Mouse (Mus musculus) E14TG2a.4 (cell line): Measurements from ENCODE around the gene Fbxl17.

Experiments
- H3K27me3 ChIP-seq: 2 replicates; pipeline ENCODE4 v1.6.1; 2014; ENCODE audit warnings: low read length, control low read depth; ENCODE audit not compliant: insufficient read depth
- H3K36me3 ChIP-seq: 2 replicates; pipeline ENCODE4 v1.6.1; 2014; ENCODE audit warnings: low read length, control low read depth; ENCODE audit not compliant: insufficient read depth
- H3K4me1 ChIP-seq: replicated peaks from 2 replicates; pipeline ENCODE4 v1.6.1; 2014; ENCODE audit warnings: low read depth, low read length, control low read depth
- H3K4me3 ChIP-seq: replicated peaks from 2 replicates; pipeline ENCODE4 v1.5.1; 2014; ENCODE audit warnings: mild to moderate bottlenecking, low read length
- H3K9me3 ChIP-seq: 2 replicates; pipeline ENCODE4 v1.6.1; 2014; ENCODE audit warnings: low read length, control low read depth
- CTCF ChIP-seq: conservative IDR thresholded peaks from 2 replicates; pipeline ENCODE4 v1.5.1; 2014; ENCODE audit warnings: low read length
- NANOG ChIP-seq: IDR thresholded peaks from 2 replicates; pipeline ENCODE4 v1.6.1; 2014; ENCODE audit warnings: borderline replicate concordance, low read length, mixed read lengths
- POU5F1 ChIP-seq: IDR thresholded peaks from 2 replicates; pipeline ENCODE4 v1.6.1; 2014; ENCODE audit warnings: low read length, borderline replicate concordance

The Fbxl17 gene

DNA sequence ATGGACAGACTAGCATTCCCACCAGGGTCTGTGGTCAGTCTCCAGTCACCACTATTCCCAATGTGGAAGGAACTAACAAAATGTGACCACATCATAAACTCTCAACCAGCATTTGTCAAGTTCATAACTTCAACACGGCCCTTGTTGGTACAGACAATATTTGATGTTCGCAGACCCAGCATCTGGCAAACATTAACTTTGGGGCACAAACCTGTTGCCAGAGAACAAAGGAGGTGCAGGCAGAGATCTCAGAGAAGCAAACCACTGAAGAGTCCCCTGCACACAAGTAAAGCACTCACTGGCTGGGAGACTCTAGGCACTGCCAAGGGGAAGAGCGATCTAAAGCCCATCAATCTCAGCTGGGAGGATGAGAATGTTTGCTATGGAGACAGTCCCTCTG, 204.9 kb downstream of the Fbxl17 start:
- Histone ChIP-seq H3K36me3 (no peaks in the 10 kb centered on the region), H3K9me3 (no peaks in the 10 kb centered on the region), H3K4me3 (no peak overlapping the region), H3K27me3 (no peaks in the 10 kb centered on the region), H3K4me1 (no peaks in the 10 kb centered on the region)
- TF ChIP-seq CTCF = no peak
- TF ChIP-seq POU5F1 = no peak
- no peak for TF ChIP-seq NANOG

DNA sequence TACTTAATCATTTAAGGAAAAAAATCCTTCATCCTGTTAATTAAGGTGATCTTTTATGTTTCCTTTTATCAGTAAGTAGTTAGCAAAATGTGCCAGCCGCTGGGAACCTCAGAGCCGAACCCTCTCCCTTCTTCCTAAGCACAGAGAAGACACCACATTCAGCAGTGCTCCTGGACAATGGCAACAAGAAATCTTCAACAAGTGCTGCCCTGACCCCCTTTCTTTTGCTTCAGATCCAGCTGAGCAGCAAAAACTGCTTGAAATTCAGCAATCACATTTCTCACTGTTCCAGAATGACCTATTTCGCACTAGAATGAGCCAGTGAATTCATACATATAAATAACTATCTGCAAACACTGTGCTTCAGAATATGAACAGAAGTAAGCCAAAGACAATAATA, 205.8 kb downstream of the Fbxl17 start:
- no peaks in the 10 kb centered on the region for H3K9me3 ChIP-seq
- H3K27me3 ChIP-seq = no peaks in the 10 kb centered on the region
- no peaks in the 10 kb centered on the region for H3K4me1 ChIP-seq
- no peak overlapping the region for H3K4me3 ChIP-seq
- TF ChIP-seq CTCF (no peak), POU5F1 (no peak), NANOG (no peak)
- no peaks in the 10 kb centered on the region for H3K36me3 ChIP-seq

DNA sequence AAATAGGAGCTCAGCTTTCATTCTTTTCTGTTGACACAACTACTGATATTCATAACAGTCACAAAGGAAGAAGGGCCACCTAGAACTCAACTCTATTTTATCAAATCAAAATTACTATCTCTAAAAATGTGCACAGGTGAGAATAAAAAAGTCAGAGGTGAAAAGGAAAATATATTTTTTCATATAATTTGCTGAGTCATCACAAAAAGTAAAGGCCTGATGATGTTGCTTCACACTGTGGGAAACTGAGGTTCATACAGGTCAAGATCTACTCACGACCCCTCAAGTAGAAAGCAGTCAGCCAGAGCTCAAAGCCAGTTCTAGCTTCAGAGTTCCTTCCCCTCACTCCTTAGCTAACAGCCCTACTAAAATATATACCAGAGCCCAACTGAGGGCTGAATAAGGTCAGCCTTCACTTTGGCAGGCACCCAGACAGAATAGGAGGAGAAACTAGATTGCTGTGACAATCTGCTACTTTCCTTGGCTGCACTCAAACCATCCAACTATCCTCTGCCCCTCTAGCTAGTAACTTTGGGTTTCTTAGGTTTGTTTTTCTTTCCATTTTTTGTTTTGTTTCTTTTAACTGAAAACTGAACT, 210.4 kb downstream of the Fbxl17 start:
- Histone ChIP-seq H3K27me3 (no peaks in the 10 kb centered on the region), H3K4me1 (no peaks in the 10 kb centered on the region), H3K36me3 (no peaks in the 10 kb centered on the region), H3K9me3 (no peaks in the 10 kb centered on the region), H3K4me3 (no peak overlapping the region)
- TF ChIP-seq NANOG = no peak
- no peak for TF ChIP-seq POU5F1
- TF ChIP-seq CTCF = no peak

DNA sequence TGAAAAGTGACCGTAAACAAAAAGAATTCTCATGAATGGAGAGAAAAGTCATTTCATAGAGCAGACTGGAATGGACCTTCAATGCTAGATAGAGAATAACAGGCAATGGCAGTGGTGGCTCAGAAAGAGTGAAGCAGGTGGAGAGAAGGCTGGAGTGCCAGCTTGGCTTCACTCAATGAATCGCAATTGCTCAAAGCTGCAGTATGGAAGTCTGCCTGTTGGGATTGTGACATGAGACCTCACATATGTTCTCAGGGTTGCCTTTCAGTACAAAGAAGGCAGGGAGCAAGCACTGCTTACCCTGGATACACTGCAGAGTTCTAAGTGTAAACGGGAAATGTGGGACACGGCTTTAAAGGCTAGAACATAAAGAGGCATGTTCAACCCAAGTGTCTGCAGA, 211.0 kb downstream of the Fbxl17 start:
- H3K4me3 ChIP-seq = no peak overlapping the region
- H3K36me3 ChIP-seq = no peaks in the 10 kb centered on the region
- TF ChIP-seq NANOG (no peak), CTCF (no peak), POU5F1 (no peak)
- no peaks in the 10 kb centered on the region for H3K4me1 ChIP-seq
- no peaks in the 10 kb centered on the region for H3K27me3 ChIP-seq
- H3K9me3 ChIP-seq = no peaks in the 10 kb centered on the region

DNA sequence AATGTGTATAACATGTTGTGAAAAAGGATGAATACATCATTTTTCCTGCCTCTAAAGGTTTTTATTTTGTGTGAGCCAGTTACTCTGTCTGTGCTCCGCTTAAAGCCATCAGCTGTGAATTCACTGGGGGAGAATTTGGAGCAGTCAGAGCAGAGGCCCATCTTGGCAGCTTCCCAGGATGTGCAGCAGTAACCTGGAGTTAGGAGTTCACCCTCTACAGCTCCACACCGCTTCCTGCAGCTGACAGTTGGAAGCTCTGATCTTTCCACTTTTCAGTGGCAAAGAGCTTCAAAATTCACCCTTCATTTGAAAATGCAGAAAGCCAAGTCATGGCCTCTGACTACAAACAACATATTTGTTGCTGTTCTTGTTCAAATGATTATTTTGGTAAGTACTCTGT, 212.4 kb downstream of the Fbxl17 start:
- TF ChIP-seq CTCF (no peak), NANOG (no peak), POU5F1 (no peak)

DNA sequence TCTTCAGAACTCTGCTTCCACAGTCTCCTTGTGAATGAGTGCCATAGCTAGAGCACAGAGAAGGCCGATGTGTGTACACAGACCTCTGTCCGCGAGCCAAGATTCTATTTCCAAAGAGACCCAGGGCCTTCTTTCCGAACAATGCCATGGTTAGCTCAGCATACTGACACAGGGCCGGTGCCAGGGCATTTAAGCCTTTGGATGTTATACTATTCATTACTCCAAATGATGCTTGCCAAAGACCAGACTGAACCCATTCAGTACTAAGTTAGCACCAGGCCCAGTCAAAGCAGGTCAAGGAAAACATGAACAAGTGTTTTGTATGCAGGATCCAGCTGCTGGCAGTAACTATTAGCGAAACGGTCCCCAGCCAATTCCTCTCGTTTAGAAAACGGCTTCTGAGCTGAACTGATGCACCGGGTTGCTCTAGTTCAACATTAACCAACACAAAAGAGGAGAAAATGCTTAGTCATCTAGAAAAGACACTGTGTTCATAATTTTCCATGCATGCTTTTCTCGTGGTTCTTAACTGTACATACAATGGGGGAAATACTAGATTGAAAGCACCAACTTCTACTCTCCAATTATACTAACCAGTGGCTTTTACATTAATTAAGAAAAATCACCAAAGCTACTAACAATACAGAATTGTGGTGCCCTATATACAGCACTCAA, 214.4 kb downstream of the Fbxl17 start:
- H3K4me3 ChIP-seq = no peak overlapping the region
- H3K4me1 ChIP-seq = peaks cover 3% of the 10 kb centered on the region; the same call in 1 of the 2 replicates
- H3K36me3 ChIP-seq = no peaks in the 10 kb centered on the region
- no peaks in the 10 kb centered on the region for H3K9me3 ChIP-seq
- TF ChIP-seq NANOG = no peak
- TF ChIP-seq CTCF = no peak
- TF ChIP-seq POU5F1 = no peak
- H3K27me3 ChIP-seq = no peaks in the 10 kb centered on the region

More for the DNA sequence above, 212.4 kb downstream of the Fbxl17 start:
- H3K4me1 ChIP-seq = no peaks in the 10 kb centered on the region
- no peaks in the 10 kb centered on the region for H3K27me3 ChIP-seq
- H3K4me3 ChIP-seq = no peak overlapping the region
- no peaks in the 10 kb centered on the region for H3K36me3 ChIP-seq
- H3K9me3 ChIP-seq = no peaks in the 10 kb centered on the region

DNA sequence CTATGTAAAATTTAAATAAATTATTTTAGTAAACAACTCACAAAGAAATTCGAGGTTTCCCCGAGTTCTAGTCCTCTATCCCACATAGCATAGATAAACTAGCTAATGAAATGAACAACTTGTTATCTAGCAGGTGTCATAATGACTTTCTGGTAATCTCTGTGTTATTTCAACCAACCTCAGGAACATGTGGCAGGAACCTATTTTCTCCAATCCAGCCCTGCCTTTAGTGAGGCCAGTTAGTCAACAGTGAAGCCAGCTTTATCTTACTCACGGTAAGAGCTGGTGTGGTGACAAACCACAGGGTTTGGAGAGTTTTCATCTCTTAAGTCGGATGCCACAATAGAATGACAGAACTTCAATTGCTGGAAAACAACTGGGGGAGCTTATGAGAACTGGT, 215.7 kb downstream of the Fbxl17 start:
- H3K27me3 ChIP-seq = no peaks in the 10 kb centered on the region
- H3K4me3 ChIP-seq = no peak overlapping the region
- TF ChIP-seq CTCF (no peak), POU5F1 (no peak), NANOG (no peak)
- H3K36me3 ChIP-seq = no peaks in the 10 kb centered on the region
- H3K4me1 ChIP-seq = peaks cover 4% of the 10 kb centered on the region; the same call in 1 of the 2 replicates
- no peaks in the 10 kb centered on the region for H3K9me3 ChIP-seq

DNA sequence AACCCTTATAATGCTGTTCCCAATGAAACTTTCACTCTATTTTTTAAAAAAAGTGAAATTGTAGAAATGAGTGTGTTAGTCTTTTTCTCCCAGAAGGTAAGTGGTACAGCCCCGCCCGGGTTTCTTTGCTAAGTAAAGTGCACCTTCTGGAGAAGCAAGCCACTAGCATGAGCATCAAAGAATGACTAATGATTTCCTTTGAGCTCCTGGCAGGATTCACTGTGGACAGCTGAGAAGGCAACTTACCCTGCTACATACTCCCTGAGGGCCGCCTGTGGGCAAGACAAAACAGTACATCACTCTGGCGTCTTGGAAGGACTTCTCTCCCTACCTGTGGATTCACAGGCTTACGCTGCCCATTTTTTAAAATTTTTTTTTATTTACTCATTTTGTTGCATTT, 217.8 kb downstream of the Fbxl17 start:
- Histone ChIP-seq H3K9me3 (no peaks in the 10 kb centered on the region), H3K4me3 (no peak overlapping the region), H3K4me1 (peaks cover 4% of the 10 kb centered on the region; the same call in 1 of the 2 replicates), H3K36me3 (no peaks in the 10 kb centered on the region), H3K27me3 (no peaks in the 10 kb centered on the region)
- TF ChIP-seq POU5F1 (no peak), CTCF (no peak), NANOG (no peak)

DNA sequence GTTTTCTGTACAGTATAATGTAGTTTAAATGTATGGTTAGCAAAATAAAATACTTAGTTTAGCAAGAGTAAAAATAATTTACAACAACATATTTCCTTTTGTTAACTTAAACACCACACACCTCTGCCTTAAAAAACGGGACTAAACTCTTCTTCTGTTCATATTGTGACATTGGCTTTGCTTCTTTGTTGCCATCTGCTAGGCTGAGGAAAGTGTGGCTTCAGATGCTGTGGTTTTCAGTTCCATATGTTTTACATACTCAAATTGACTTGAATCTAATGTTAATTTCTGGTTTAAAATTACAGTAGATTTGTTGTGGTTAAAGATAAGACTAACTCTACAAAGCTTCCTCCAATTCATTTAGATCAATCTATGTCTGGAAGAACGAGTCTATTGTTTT, 218.8 kb downstream of the Fbxl17 start:
- no peaks in the 10 kb centered on the region for H3K36me3 ChIP-seq

More for the DNA sequence above, 218.8 kb downstream of the Fbxl17 start:
- H3K27me3 ChIP-seq = no peaks in the 10 kb centered on the region
- TF ChIP-seq NANOG (no peak), CTCF (no peak), POU5F1 (no peak)
- peaks cover 4% of the 10 kb centered on the region; the same call in 1 of the 2 replicates for H3K4me1 ChIP-seq
- no peak overlapping the region for H3K4me3 ChIP-seq
- H3K9me3 ChIP-seq = no peaks in the 10 kb centered on the region
